In genomic region chr12:106107272-106107671, GRCm38 (mm10) we compare ENCODE assay signal across 15 mouse cellular contexts.
"Had no signal": no experiment of that assay in that cellular context is flagged by ENCODE, and none has a peak within 500 bp of the region (broad histone marks: within the 10 kb centered on the region; RNA-seq: fewer than 3 reads in every experiment).

No protein-coding gene starts in this region.

- H3K27ac ChIP-seq: kidney, postnatal 0 days; limb, embryonic 13.5 days; liver, embryonic 14.5 days; neural tube, embryonic 12.5 days had no signal

- H3K9me3 ChIP-seq: limb, embryonic 13.5 days; neural tube, embryonic 12.5 days had no signal

- H3K9ac ChIP-seq: limb, embryonic 13.5 days; liver, embryonic 14.5 days; neural tube, embryonic 12.5 days had no signal

- H3K27me3 ChIP-seq: limb, embryonic 13.5 days; neural tube, embryonic 12.5 days had no signal

- H3K4me2 ChIP-seq: limb, embryonic 13.5 days; midbrain, embryonic 11.5 days; neural tube, embryonic 12.5 days had no signal

- H3K36me3 ChIP-seq: limb, embryonic 13.5 days; neural tube, embryonic 12.5 days had no signal

- DNase-seq: kidney, adult 9 months; kidney, postnatal 36 days; left cerebral cortex, postnatal 4 days; lung, adult 18-20 months; retina, postnatal 1 day; right cerebral cortex, postnatal 4 days; spleen, adult 18-20 months; thymus, adult 18-20 months; thymus, postnatal 14 days had no signal

- H3K4me3 ChIP-seq: limb, embryonic 13.5 days; myocyte; neural tube, embryonic 12.5 days had no signal
